Mouse (Mus musculus): ENCODE results near the gene Cct6b.

- TF ChIP-seq CTCF (IDR thresholded peaks at IDR 0.05; ENCODE audit: low read depth): no peak
- no peak for TF ChIP-seq EP300 (IDR thresholded peaks at IDR 0.05; ENCODE audit: low read depth)
These were observed 43.2 kb upstream of the Cct6b start for GRCm38 (mm10) chr11:82807370-82807769.
